9 mouse cellular contexts compared by ENCODE assay signal in genomic region chr5:130037752-130038455, GRCm38 (mm10). TPM values are rescaled to one million over a fixed set of nuclear protein-coding genes. Genes with fewer than 3 reads are reported as not detected.
DNase-seq lines count a peak whose midpoint lies in the region; ATAC-seq lines count a peak whose summit lies in the region.
"Had no signal": no experiment of that assay in that cellular context is flagged by ENCODE, and none has a peak within 500 bp of the region (broad histone marks: within the 10 kb centered on the region; RNA-seq: fewer than 3 reads in every experiment).

No protein-coding gene starts in this region.

- intact Hi-C loops in heart, postnatal 10 days (cut with DNase I): loop anchor here (1.0 kb wide), 1 partner anchor 39 kb away; no protein-coding TSS in a partner anchor

- H3K4me3 ChIP-seq in heart, embryonic 12.5 days: no peak overlapping the region
- H3K4me3 ChIP-seq: megakaryocyte, embryonic 14.5 days had no signal

- ATAC-seq in heart, embryonic 12.5 days (ENCODE audit: insufficient number of reproducible peaks, low FRiP score): no peak
- peak; percentile 52 for ATAC-seq in activated CD4-positive, CD25-positive, alpha-beta regulatory T cell, adult 4 months

- 62% methylated on average over 19 of the region's 19 CpGs for WGBS in heart, embryonic 12.5 days

- no peak overlapping the region for H3K4me2 ChIP-seq in heart, embryonic 12.5 days

- H3K4me1 ChIP-seq in heart, embryonic 12.5 days (replicated peaks): no peaks in the 10 kb centered on the region

- peaks cover 55% of the 10 kb centered on the region for H3K36me3 ChIP-seq in heart, embryonic 12.5 days

- H3K9ac ChIP-seq in heart, embryonic 12.5 days: no peak overlapping the region

- no peaks in the 10 kb centered on the region; the same call in 1 of the 2 replicates for H3K9me3 ChIP-seq in heart, embryonic 12.5 days (replicated peaks)
- H3K9me3 ChIP-seq: megakaryocyte, embryonic 14.5 days had no signal

- DNase-seq in heart, adult 11 months: peak; percentile 98
- peak; percentile 85 for DNase-seq in embryo, embryonic 10 days (ENCODE audit: low spot score)
- DNase-seq in heart, postnatal 10 days: peak; percentile 82 to 86
- DNase-seq in layer of hippocampus, postnatal 10 days (ENCODE audit: low spot score in 2 of 2): peak; percentile 53 to 70
- peak; percentile 52 to 70 for DNase-seq in lung, postnatal 4 days
- DNase-seq in spleen, postnatal 4 days (ENCODE audit: low spot score in 2 of 2): peak; percentile 56 to 79

- no peak overlapping the region for H3K27ac ChIP-seq in heart, embryonic 12.5 days (ENCODE audit: poor library complexity, severe bottlenecking)

- peaks cover 24% of the 10 kb centered on the region for H3K27me3 ChIP-seq in heart, embryonic 12.5 days (replicated peaks)
- H3K27me3 ChIP-seq: megakaryocyte, embryonic 14.5 days had no signal

RNA-seq across cellular contexts. Expression of gene Crcp, which starts 8.8 kb away (rescaled TPM):
- polyA plus RNA-seq in heart, embryonic 12.5 days (2016; fragmentation: Nextera tagmentation; extraction: Ambion mirVana): 21.2 and 22.5 TPM in 2 replicates
- 10 to 100 TPM; 43.7 to 70.6 TPM for polyA plus RNA-seq in activated CD4-positive, CD25-positive, alpha-beta regulatory T cell, adult 4 months (2017; shearing (Covaris generic))
- total RNA-seq in heart, postnatal 10 days (2021): 10 to 100 TPM; 14.9 to 15.1 TPM
- 10 to 100 TPM; 34.4 to 34.7 TPM for total RNA-seq in layer of hippocampus, postnatal 10 days (2021)

RNA-seq across cellular contexts. Expression of gene Asl, which starts 8.9 kb away (rescaled TPM):
- 15.7 and 19.1 TPM in 2 replicates for polyA plus RNA-seq in heart, embryonic 12.5 days (2016; fragmentation: Nextera tagmentation; extraction: Ambion mirVana)
- polyA plus RNA-seq in activated CD4-positive, CD25-positive, alpha-beta regulatory T cell, adult 4 months (2017; shearing (Covaris generic)): 100 to 1,000 TPM in 1 of 2 experiments, 10 to 100 TPM in 1; 88.6 to 112 TPM
- total RNA-seq in heart, postnatal 10 days (2021): 10 to 100 TPM in 1 of 2 experiments, 1 to 10 TPM in 1; 9.6 to 10.0 TPM
- 10 to 100 TPM; 22.0 to 23.5 TPM for total RNA-seq in layer of hippocampus, postnatal 10 days (2021)

RNA-seq across cellular contexts. Expression of gene Gusb, which starts 35.1 kb away (rescaled TPM):
- 46.8 and 48.1 TPM in 2 replicates for polyA plus RNA-seq in heart, embryonic 12.5 days (2016; fragmentation: Nextera tagmentation; extraction: Ambion mirVana)
- 10 to 100 TPM; 46.3 to 48.2 TPM for polyA plus RNA-seq in activated CD4-positive, CD25-positive, alpha-beta regulatory T cell, adult 4 months (2017; shearing (Covaris generic))
- 10 to 100 TPM; 24.5 to 25.4 TPM for total RNA-seq in heart, postnatal 10 days (2021)
- 10 to 100 TPM; 15.6 to 15.9 TPM for total RNA-seq in layer of hippocampus, postnatal 10 days (2021)

RNA-seq across cellular contexts. Expression of gene Tpst1, which starts 35.2 kb away (rescaled TPM):
- 25.8 and 29.4 TPM in 2 replicates for polyA plus RNA-seq in heart, embryonic 12.5 days (2016; fragmentation: Nextera tagmentation; extraction: Ambion mirVana)
- polyA plus RNA-seq in activated CD4-positive, CD25-positive, alpha-beta regulatory T cell, adult 4 months (2017; shearing (Covaris generic)): 1 to 10 TPM; 1.4 to 3.1 TPM
- 10 to 100 TPM; 22.5 to 24.8 TPM for total RNA-seq in heart, postnatal 10 days (2021)
- 10 to 100 TPM; 41.1 to 41.8 TPM for total RNA-seq in layer of hippocampus, postnatal 10 days (2021)
